Mouse (Mus musculus) CH12.LX (cell line): ENCODE measurements at regions not wholly inside any gene's neighbourhood (a gene's known extent, or its start where the extent isn't known, plus 50 kb on each side); places are given as distances from the start of the nearest gene placed in this dataset.

Source experiments
- DNase-seq: peaks from one replicate; pipeline ENCODE4 v3.0.0-alpha.2; 2013; ENCODE audit errors: extremely low read depth
- H3K27ac ChIP-seq: 2 replicates; pipeline ENCODE4 v1.5.1; 2012; ENCODE audit warnings: low read depth, mild to moderate bottlenecking, control low read depth, moderate library complexity; ENCODE audit not compliant: insufficient read depth
- H3K27me3 ChIP-seq: replicated peaks from 2 replicates; pipeline ENCODE3; 2012; ENCODE audit warnings: inconsistent platforms
- H3K36me3 ChIP-seq, 2 experiments: replicated peaks in 1 of 2; 2 replicates each; pipeline versions ENCODE3 to v1.6.1; 2012; ENCODE audit warnings: inconsistent platforms in 1 of 2, low read length in 1 of 2, mild to moderate bottlenecking in 1 of 2, mixed read lengths in 1 of 2, moderate library complexity in 1 of 2; ENCODE audit not compliant: control insufficient read depth in 1 of 2, insufficient read depth in 1 of 2
- H3K4me1 ChIP-seq, 2 experiments: 2 replicates each; pipeline ENCODE4 v1.6.1; 2012; ENCODE audit warnings: inconsistent platforms in 1 of 2, moderate library complexity in 1 of 2; ENCODE audit not compliant: insufficient read depth in 2 of 2, control insufficient read depth in 1 of 2
- H3K4me2 ChIP-seq: 2 replicates; pipeline ENCODE4 v1.6.1; 2012; ENCODE audit warnings: low read depth, mild to moderate bottlenecking, control low read depth; ENCODE audit not compliant: poor library complexity, insufficient read depth, severe bottlenecking
- H3K4me3 ChIP-seq, 3 experiments: fragments of 150-350 bp in 1 of 3; sonication (generic) in 1 of 3; replicated peaks in 1 of 3; 2 replicates each; pipeline versions ENCODE3 to v1.5.1; 2011 to 2012; ENCODE audit warnings: low read depth in 2 of 3, low read length in 2 of 3, mild to moderate bottlenecking in 2 of 3, moderate library complexity in 2 of 3, control low read depth in 1 of 3, improper control_type of control experiment in 1 of 3, inconsistent platforms in 1 of 3, mixed read lengths in 1 of 3; ENCODE audit not compliant: poor library complexity in 1 of 3
- H3K79me2 ChIP-seq: replicated peaks from 2 replicates; pipeline ENCODE4 v1.6.1; 2012; ENCODE audit warnings: mild to moderate bottlenecking, moderate library complexity; ENCODE audit not compliant: control insufficient read depth, poor library complexity, insufficient read depth, severe bottlenecking; ENCODE audit errors: extremely low read depth
- H3K9ac ChIP-seq: 2 replicates; pipeline ENCODE4 v1.6.1; 2012; ENCODE audit warnings: low read depth, mild to moderate bottlenecking, control low read depth, moderate library complexity; ENCODE audit not compliant: insufficient read depth
- H3K9me3 ChIP-seq: replicated peaks from 2 replicates; pipeline ENCODE3; 2012; ENCODE audit warnings: low read length, inconsistent platforms, mixed read lengths
- CHD1 ChIP-seq: IDR thresholded peaks from 2 replicates; pipeline ENCODE4 v1.6.1; 2012; ENCODE audit warnings: low read depth, low read length, improper control_type of control experiment, inconsistent platforms
- CTCF ChIP-seq, 2 experiments: IDR thresholded peaks in 1 of 2; conservative IDR thresholded peaks in 1 of 2; 2 replicates each; pipeline ENCODE4 v1.5.1; 2011 to 2012; ENCODE audit warnings: low read depth in 2 of 2, low read length in 2 of 2, improper control_type of control experiment in 1 of 2, inconsistent platforms in 1 of 2, mild to moderate bottlenecking in 1 of 2, moderate library complexity in 1 of 2
- E2F4 ChIP-seq: IDR thresholded peaks from 2 replicates; pipeline ENCODE4 v1.6.1; 2011; ENCODE audit warnings: low read depth, low read length, improper control_type of control experiment; ENCODE audit not compliant: insufficient replicate concordance
- ELF1 ChIP-seq: IDR thresholded peaks from 2 replicates; pipeline ENCODE4 v1.6.1; 2014; ENCODE audit warnings: low read depth, mild to moderate bottlenecking, inconsistent platforms, low read length, improper control_type of control experiment
- ETS1 ChIP-seq: conservative IDR thresholded peaks from 2 replicates; pipeline ENCODE4 v1.6.1; 2012; ENCODE audit warnings: low read depth, mild to moderate bottlenecking, inconsistent platforms, low read length, improper control_type of control experiment, moderate library complexity
- HCFC1 ChIP-seq: IDR thresholded peaks from 2 replicates; pipeline ENCODE4 v1.6.1; 2012; ENCODE audit warnings: low read depth, mild to moderate bottlenecking, inconsistent platforms, low read length, improper control_type of control experiment
- IRF4 ChIP-seq: IDR thresholded peaks from 2 replicates; pipeline ENCODE4 v1.6.1; 2014; ENCODE audit warnings: low read depth, mild to moderate bottlenecking, inconsistent platforms, low read length, improper control_type of control experiment
- JUN ChIP-seq: IDR thresholded peaks from 2 replicates; pipeline ENCODE4 v1.6.1; 2011; ENCODE audit warnings: low read depth, mild to moderate bottlenecking, low read length, improper control_type of control experiment, moderate library complexity; ENCODE audit not compliant: insufficient read depth
- KAT2A ChIP-seq: IDR thresholded peaks from 2 replicates; pipeline ENCODE4 v1.6.1; 2012; ENCODE audit warnings: low read length, improper control_type of control experiment, inconsistent platforms; ENCODE audit not compliant: insufficient replicate concordance
- MAX ChIP-seq: IDR thresholded peaks from 2 replicates; pipeline ENCODE4 v1.6.1; 2011; ENCODE audit warnings: low read length, improper control_type of control experiment
- MAZ ChIP-seq: IDR thresholded peaks from 2 replicates; pipeline ENCODE4 v1.6.1; 2012; ENCODE audit warnings: low read depth, mild to moderate bottlenecking, inconsistent platforms, low read length, improper control_type of control experiment, moderate library complexity
- MEF2A ChIP-seq: IDR thresholded peaks from 2 replicates; pipeline ENCODE4 v1.6.1; 2014; ENCODE audit warnings: low read depth, mild to moderate bottlenecking, inconsistent platforms, low read length, improper control_type of control experiment, borderline replicate concordance
- MXI1 ChIP-seq: IDR thresholded peaks from 2 replicates; pipeline ENCODE4 v1.6.1; 2011; ENCODE audit warnings: mild to moderate bottlenecking, low read depth, low read length, improper control_type of control experiment
- MYC ChIP-seq: IDR thresholded peaks from 2 replicates; pipeline ENCODE4 v1.6.1; 2011; ENCODE audit warnings: low read depth, mild to moderate bottlenecking, improper control_type of control experiment, low read length
- NELFE ChIP-seq: IDR thresholded peaks from 2 replicates; pipeline ENCODE4 v1.6.1; 2011; ENCODE audit warnings: low read depth, low read length, improper control_type of control experiment
- NRF1 ChIP-seq: IDR thresholded peaks from 2 replicates; pipeline ENCODE4 v1.6.1; 2014; ENCODE audit warnings: low read depth, mild to moderate bottlenecking, inconsistent platforms, low read length, improper control_type of control experiment, moderate library complexity
- PAX5 ChIP-seq: IDR thresholded peaks from 2 replicates; pipeline ENCODE4 v1.6.1; 2012; ENCODE audit warnings: low read length, inconsistent platforms, mixed read lengths
- SIN3A ChIP-seq: IDR thresholded peaks from 2 replicates; pipeline ENCODE4 v1.6.1; 2012; ENCODE audit warnings: low read length, improper control_type of control experiment, inconsistent platforms
- SMC3 ChIP-seq: IDR thresholded peaks from 2 replicates; pipeline ENCODE4 v1.6.1; 2011; ENCODE audit warnings: low read depth, low read length, improper control_type of control experiment
- TBP ChIP-seq: conservative IDR thresholded peaks from 2 replicates; pipeline ENCODE4 v1.6.1; 2011; ENCODE audit warnings: low read depth, low read length, improper control_type of control experiment
- TCF12 ChIP-seq: IDR thresholded peaks from 2 replicates; pipeline ENCODE4 v1.6.1; 2014; ENCODE audit warnings: low read depth, mild to moderate bottlenecking, inconsistent platforms, low read length, improper control_type of control experiment
- UBTF ChIP-seq: IDR thresholded peaks from 2 replicates; pipeline ENCODE4 v1.6.1; 2012; ENCODE audit warnings: low read depth, mild to moderate bottlenecking, inconsistent platforms, low read length, improper control_type of control experiment, moderate library complexity
- USF1 ChIP-seq: IDR thresholded peaks from 2 replicates; pipeline ENCODE4 v1.6.1; 2014; ENCODE audit warnings: low read depth, mild to moderate bottlenecking, inconsistent platforms, low read length, improper control_type of control experiment
- USF2 ChIP-seq: conservative IDR thresholded peaks from 2 replicates; pipeline ENCODE4 v1.6.1; 2011; ENCODE audit warnings: low read depth, low read length, improper control_type of control experiment
- ZKSCAN1 ChIP-seq: IDR thresholded peaks from 2 replicates; pipeline ENCODE4 v1.6.1; 2012; ENCODE audit warnings: low read depth, inconsistent platforms, low read length, improper control_type of control experiment, borderline replicate concordance
- ZNF384 ChIP-seq: IDR thresholded peaks from 2 replicates; pipeline ENCODE4 v1.6.1; 2012; ENCODE audit warnings: low read depth, low read length, improper control_type of control experiment, inconsistent platforms
- dilution Hi-C: fragments of 300-500 bp; cut with MboI; formaldehyde crosslinking; loops from 2 replicates; pipeline ENCODE4 v1.14.3; 2020; ENCODE audit warnings: low sequenced_read_pairs; ENCODE audit not compliant: extremely low pct_unique_long_range_greater_than_20kb, extremely low pct_ligation_motif_present
- in situ Hi-C: fragments of 300-500 bp; cut with MboI; formaldehyde crosslinking; loops from 3 replicates; pipeline ENCODE4 v1.14.3; 2019; ENCODE audit warnings: low sequenced_read_pairs, low pct_ligation_motif_present, low pct_unique_long_range_greater_than_20kb, mixed read lengths

- H3K27me3 ChIP-seq, result no peaks in the 10 kb centered on the region
- no peaks in the 10 kb centered on the region for H3K79me2 ChIP-seq
- no peak overlapping the region for H3K4me2 ChIP-seq
- dilution Hi-C loops (no loop called here), in situ Hi-C loops (no loop called here)
- H3K36me3 ChIP-seq, result no peaks in the 10 kb centered on the region
- no peak overlapping the region for H3K4me3 ChIP-seq
- TF ChIP-seq MEF2A, result no peak
- TF ChIP-seq MAX, result no peak
- no peak for TF ChIP-seq SIN3A
- no peak for TF ChIP-seq E2F4
- no peak for TF ChIP-seq KAT2A
- TF ChIP-seq CTCF (conservative IDR thresholded peaks at IDR 0.05 in 1 of 2, IDR thresholded peaks at IDR 0.05 in 1 of 2; ENCODE audit: low read depth in 2 of 2, low read length in 2 of 2), result no peak
- no peak for TF ChIP-seq HCFC1
- no peak for TF ChIP-seq USF2
- no peak for TF ChIP-seq ZKSCAN1
- no peak for TF ChIP-seq JUN
- no peak for TF ChIP-seq USF1
- H3K9me3 ChIP-seq, result no peaks in the 10 kb centered on the region
- no peaks in the 10 kb centered on the region for H3K4me1 ChIP-seq
- no peak overlapping the region for H3K9ac ChIP-seq
- no peak overlapping the region for H3K27ac ChIP-seq
- no peak for DNase-seq
Measured at GRCm38 (mm10) chr14:99405228-99405627, 106.7 kb downstream of the Klf5 start.

- Histone ChIP-seq H3K27ac (no peak overlapping the region), H3K9me3 (no peaks in the 10 kb centered on the region), H3K27me3 (no peaks in the 10 kb centered on the region), H3K4me3 (no peak overlapping the region), H3K36me3 (no peaks in the 10 kb centered on the region), H3K79me2 (no peaks in the 10 kb centered on the region), H3K4me2 (no peak overlapping the region), H3K9ac (no peak overlapping the region), H3K4me1 (no peaks in the 10 kb centered on the region)
- dilution Hi-C loops (no loop called here), in situ Hi-C loops (no loop called here)
- no peak for TF ChIP-seq IRF4
- no peak for TF ChIP-seq MYC
- no peak for TF ChIP-seq TBP
- TF ChIP-seq ZKSCAN1, result no peak
- no peak for TF ChIP-seq USF1
- no peak for TF ChIP-seq MXI1
- TF ChIP-seq ZNF384, result no peak
- no peak for TF ChIP-seq MAX
- TF ChIP-seq CTCF (conservative IDR thresholded peaks at IDR 0.05 in 1 of 2, IDR thresholded peaks at IDR 0.05 in 1 of 2; ENCODE audit: low read depth in 2 of 2, low read length in 2 of 2), result no peak
- no peak for TF ChIP-seq SMC3
- TF ChIP-seq NRF1, result no peak
- no peak for TF ChIP-seq ETS1
- no peak for TF ChIP-seq PAX5
- TF ChIP-seq CHD1, result no peak
- no peak for TF ChIP-seq NELFE
- no peak for TF ChIP-seq TCF12
- no peak for TF ChIP-seq MAZ
- TF ChIP-seq ELF1, result no peak
- no peak for TF ChIP-seq KAT2A
- no peak for TF ChIP-seq UBTF
- DNase-seq, result no peak
Measured at GRCm38 (mm10) chr14:99411835-99412234, 113.3 kb downstream of the Klf5 start.
